ENCODE assay signal across 8 mouse cellular contexts in genomic region chr7:144469908-144470544, GRCm38 (mm10). TPM values are rescaled to one million over a fixed set of nuclear protein-coding genes. Genes with fewer than 3 reads are reported as not detected.
A peak's percentile ranks its signal among the peaks of the same experiment; 100 is the strongest.
DNase-seq lines count a peak whose midpoint lies in the region; ATAC-seq and TF ChIP-seq lines count a peak whose summit lies in the region.

No protein-coding gene starts in this region.

- H3K36me3 ChIP-seq in heart, adult 2 months (ENCODE audit: control insufficient read depth, insufficient read depth, low read length), result no peaks in the 10 kb centered on the region
- H3K36me3 ChIP-seq in G1E (replicated peaks), result peaks cover 38% of the 10 kb centered on the region
- peaks cover 9% of the 10 kb centered on the region for H3K36me3 ChIP-seq in forebrain, embryonic 12.5 days (replicated peaks)
- H3K36me3 ChIP-seq in limb, embryonic 10.5 days, result peaks cover 27% of the 10 kb centered on the region
- peaks cover 5% of the 10 kb centered on the region for H3K36me3 ChIP-seq in midbrain, postnatal 0 days (ENCODE audit: insufficient read depth, low read length)

- H3K4me2 ChIP-seq in forebrain, embryonic 12.5 days, result peak overlapping the region; percentile 93
- peak overlapping the region; percentile 82 for H3K4me2 ChIP-seq in midbrain, postnatal 0 days (ENCODE audit: low read depth, low read length, poor library complexity, severe bottlenecking)

- H3K27me3 ChIP-seq in heart, adult 2 months (ENCODE audit: control insufficient read depth, insufficient read depth, low read length), result no peaks in the 10 kb centered on the region
- no peaks in the 10 kb centered on the region for H3K27me3 ChIP-seq in G1E (ENCODE audit: insufficient read depth, low read length)
- no peaks in the 10 kb centered on the region for H3K27me3 ChIP-seq in forebrain, embryonic 12.5 days
- H3K27me3 ChIP-seq in limb, embryonic 10.5 days (ENCODE audit: low read depth, poor library complexity, severe bottlenecking), result no peaks in the 10 kb centered on the region
- H3K27me3 ChIP-seq in midbrain, postnatal 0 days (ENCODE audit: insufficient read depth, low read length), result no peaks in the 10 kb centered on the region

- DNase-seq in heart, adult 2 months, result peak in 1 of 2 experiments; percentile 35
- no peak for DNase-seq in heart, adult 11 months
- DNase-seq in G1E (ENCODE audit: low spot score), result no peak
- DNase-seq in limb, embryonic 10.5 days (ENCODE audit: low spot score), result peak; percentile 47
- no peak for DNase-seq in midbrain, postnatal 0 days (ENCODE audit: low spot score)
- DNase-seq in layer of hippocampus, adult 8-10 months (ENCODE audit: low spot score in 2 of 2), result no peak

- peak overlapping the region; percentile 89 for H3K4me3 ChIP-seq in heart, adult 2 months
- H3K4me3 ChIP-seq in G1E (ENCODE audit: low read depth, low read length), result peak overlapping the region; percentile 82
- peak overlapping the region; percentile 92 for H3K4me3 ChIP-seq in forebrain, embryonic 12.5 days (replicated peaks)
- H3K4me3 ChIP-seq in limb, embryonic 10.5 days, result peak overlapping the region; percentile 83
- H3K4me3 ChIP-seq in midbrain, postnatal 0 days (ENCODE audit: low read depth, low read length), result peak overlapping the region; percentile 85

- TF ChIP-seq EP300 in heart, adult 2 months (IDR thresholded peaks at IDR 0.05; ENCODE audit: insufficient read depth, low read depth, low read length), result no peak

- H3K9ac ChIP-seq in heart, adult 2 months (ENCODE audit: low read depth, low read length), result peak overlapping the region; percentile 78
- H3K9ac ChIP-seq in forebrain, embryonic 12.5 days, result peak overlapping the region; percentile 98
- H3K9ac ChIP-seq in midbrain, postnatal 0 days (replicated peaks; ENCODE audit: low read length, poor library complexity, severe bottlenecking), result peak overlapping the region; percentile 96

- H3K4me1 ChIP-seq in heart, adult 2 months (ENCODE audit: control insufficient read depth, insufficient read depth, low read length), result peaks cover 2% of the 10 kb centered on the region
- peaks cover 30% of the 10 kb centered on the region for H3K4me1 ChIP-seq in G1E (ENCODE audit: insufficient read depth, low read depth, low read length)
- H3K4me1 ChIP-seq in forebrain, embryonic 12.5 days, result peaks cover 14% of the 10 kb centered on the region
- peaks cover 25% of the 10 kb centered on the region for H3K4me1 ChIP-seq in limb, embryonic 10.5 days
- H3K4me1 ChIP-seq in midbrain, postnatal 0 days (ENCODE audit: insufficient read depth, low read length), result peaks cover 8% of the 10 kb centered on the region; the same call in 1 of the 2 replicates

- 0 out of 2 replicates have a peak, but pooled peaks cover 2% of the 10 kb centered on the region for H3K79me2 ChIP-seq in heart, adult 2 months (replicated peaks; ENCODE audit: control insufficient read depth, insufficient read depth, low read length)

- no peak for TF ChIP-seq CTCF in heart, adult 2 months (IDR thresholded peaks at IDR 0.05)
- TF ChIP-seq CTCF in G1E (IDR thresholded peaks at IDR 0.05; ENCODE audit: low read depth, low read length), result no peak
- no peak for TF ChIP-seq CTCF in midbrain, postnatal 0 days (IDR thresholded peaks at IDR 0.05)

- no peak for TF ChIP-seq POLR2A in heart, adult 2 months (IDR thresholded peaks at IDR 0.05; ENCODE audit: insufficient read depth, low read depth, low read length)

- WGBS in heart, adult 2 months, result 3% methylated on average over 31 of the region's 31 CpGs
- 2% methylated on average over 31 of the region's 31 CpGs for WGBS in forebrain, embryonic 12.5 days
- WGBS in limb, embryonic 10.5 days, result 2% methylated on average over 31 of the region's 31 CpGs
- WGBS in midbrain, postnatal 0 days, result 3% methylated on average over 31 of the region's 31 CpGs

- intact Hi-C loops in heart, adult 2 months (cut with DNase I), result loop anchor here (5.0 kb wide), 2 partner anchors 82 to 112 kb away; partner anchors contain the start of genes Fadd and Ppfia1

- H3K9me3 ChIP-seq in G1E (replicated peaks), result no peaks in the 10 kb centered on the region
- H3K9me3 ChIP-seq in forebrain, embryonic 12.5 days, result no peaks in the 10 kb centered on the region
- no peaks in the 10 kb centered on the region for H3K9me3 ChIP-seq in limb, embryonic 10.5 days (replicated peaks)
- H3K9me3 ChIP-seq in midbrain, postnatal 0 days (ENCODE audit: low read length), result no peaks in the 10 kb centered on the region

- peak overlapping the region; percentile 87 for H3K27ac ChIP-seq in heart, adult 2 months
- peak overlapping the region; percentile 65 for H3K27ac ChIP-seq in forebrain, embryonic 12.5 days
- H3K27ac ChIP-seq in limb, embryonic 10.5 days, result peak overlapping the region; percentile 89
- peak overlapping the region; percentile 79 for H3K27ac ChIP-seq in midbrain, postnatal 0 days (ENCODE audit: low read depth, low read length)

- no peak for ATAC-seq in G1E (ENCODE audit: extremely low read depth, insufficient number of reproducible peaks, low FRiP score, poor library complexity, severe bottlenecking)
- peak; percentile 31 for ATAC-seq in forebrain, embryonic 12.5 days (ENCODE audit: low FRiP score)
- ATAC-seq in midbrain, postnatal 0 days (ENCODE audit: low FRiP score), result peak; percentile 48; the same call in 1 of the 2 replicates
- ATAC-seq in inflammation-experienced regulatory T-cells, adult 6 months, result no peak

RNA-seq across cellular contexts. Expression of gene Cttn, which starts 0.8 kb away (rescaled TPM):
- 10 to 100 TPM; 26.9 to 32.9 TPM for total RNA-seq in heart, adult 2 months (2021)
- 33.9 and 41.1 TPM in 2 replicates for polyA plus RNA-seq in heart, adult 2 months (2012; rRNA removed)
- total RNA-seq in G1E (2014; fragmentation: Nextera tagmentation) (14.3 and 23.8 TPM in 2 replicates), G1E (2017) (31.8 and 34.1 TPM in 2 replicates)
- polyA plus RNA-seq in G1E (2012), result 107 and 119 TPM in 2 replicates
- 187 and 192 TPM in 2 replicates for polyA plus RNA-seq in forebrain, embryonic 12.5 days (2016; fragmentation: Nextera tagmentation; extraction: Ambion mirVana)
- 185 and 209 TPM in 2 replicates for polyA plus RNA-seq in limb, embryonic 10.5 days (2016; fragmentation: Nextera tagmentation; extraction: Ambion mirVana)
- 131 and 150 TPM in 2 replicates for total RNA-seq in midbrain, postnatal 0 days (2014; rRNA removed)
- 162 and 165 TPM in 2 replicates for polyA plus RNA-seq in midbrain, postnatal 0 days (2015; fragmentation: Nextera tagmentation; extraction: Ambion mirVana)
- 100 to 1,000 TPM; 151 to 178 (median 164) TPM for total RNA-seq in layer of hippocampus, adult 8-10 months (2022)
- polyA plus RNA-seq in inflammation-experienced regulatory T-cells, adult 6 months (2017; shearing (Covaris generic)), result 1 to 10 TPM; 2.3 to 5.5 (median 4.5) TPM

Comparison
In these comparisons a context has a peak if more than half of its experiments do, and no peak if none do; other contexts are left out.
1. ATAC-seq: peak in forebrain, embryonic 12.5 days (single experiment) and midbrain, postnatal 0 days (single experiment); none in G1E (single experiment) and inflammation-experienced regulatory T-cells, adult 6 months (single experiment).
2. Peak in every context shown above with its lines, with median percentiles within 50 percentile points of each other: H3K27ac ChIP-seq, H3K4me3 ChIP-seq and H3K9ac ChIP-seq.